Mouse (Mus musculus) cerebellum, postnatal 14 days (tissue): Measurements from ENCODE around the gene Gata2.
A peak's percentile ranks its signal among the peaks of the same experiment; 100 is the strongest.

Experiments used
- DNase-seq, 2 experiments: peaks; one replicate each; pipeline ENCODE4 v3.0.0; 2021; ENCODE audit warnings: mixed read lengths in 2 of 2

The Gata2 gene

GRCm38 (mm10) chr6:88196054-88196732 is 2.5 kb downstream of the Gata2 start:
- peak in 1 of 2 experiments; percentile 38 for DNase-seq

GRCm38 (mm10) chr6:88196733-88197312 is 3.1 kb downstream of the Gata2 start:
- DNase-seq: no peak

GRCm38 (mm10) chr6:88197313-88198069 is 3.8 kb downstream of the Gata2 start:
- DNase-seq: no peak

- DNase-seq: peak in 1 of 2 experiments; percentile 37
Observed at GRCm38 (mm10) chr6:88198070-88198940, 4.6 kb downstream of the Gata2 start.

- peak in 1 of 2 experiments; percentile 28 for DNase-seq
Observed at GRCm38 (mm10) chr6:88199001-88199717, 5.5 kb downstream of the Gata2 start.

- DNase-seq: no peak
Observed at GRCm38 (mm10) chr6:88199718-88200692, 6.3 kb downstream of the Gata2 start.

GRCm38 (mm10) chr6:88200693-88201609 is 7.3 kb downstream of the Gata2 start:
- DNase-seq: no peak

GRCm38 (mm10) chr6:88201926-88202700 is 8.4 kb downstream of the Gata2 start:
- no peak for DNase-seq

GRCm38 (mm10) chr6:88202921-88203690 is 9.4 kb downstream of the Gata2 start:
- no peak for DNase-seq

- DNase-seq: no peak
Observed at GRCm38 (mm10) chr6:88203791-88204405, 10.2 kb downstream of the Gata2 start.

GRCm38 (mm10) chr6:88204531-88205385 is 11.1 kb downstream of the Gata2 start:
- no peak for DNase-seq

GRCm38 (mm10) chr6:88205386-88205700 is 11.7 kb downstream of the Gata2 start:
- peak in 1 of 2 experiments; percentile 35 for DNase-seq

GRCm38 (mm10) chr6:88205937-88206336 is 12.2 kb downstream of the Gata2 start:
- no peak for DNase-seq

GRCm38 (mm10) chr6:88206566-88206965 is 12.9 kb downstream of the Gata2 start:
- no peak for DNase-seq

GRCm38 (mm10) chr6:88207403-88208033 is 13.8 kb downstream of the Gata2 start:
- DNase-seq: no peak

GRCm38 (mm10) chr6:88208321-88208720 is 14.6 kb downstream of the Gata2 start:
- no peak for DNase-seq
